Mouse (Mus musculus): ENCODE measurements around the gene Ethe1. TPM values are rescaled to one million over a fixed set of nuclear protein-coding genes. Genes with fewer than 3 reads are reported as not detected.

Gene Ethe1
- polyA plus RNA-seq, 2 experiments, result 19.9 to 30.7 TPM

DNA sequence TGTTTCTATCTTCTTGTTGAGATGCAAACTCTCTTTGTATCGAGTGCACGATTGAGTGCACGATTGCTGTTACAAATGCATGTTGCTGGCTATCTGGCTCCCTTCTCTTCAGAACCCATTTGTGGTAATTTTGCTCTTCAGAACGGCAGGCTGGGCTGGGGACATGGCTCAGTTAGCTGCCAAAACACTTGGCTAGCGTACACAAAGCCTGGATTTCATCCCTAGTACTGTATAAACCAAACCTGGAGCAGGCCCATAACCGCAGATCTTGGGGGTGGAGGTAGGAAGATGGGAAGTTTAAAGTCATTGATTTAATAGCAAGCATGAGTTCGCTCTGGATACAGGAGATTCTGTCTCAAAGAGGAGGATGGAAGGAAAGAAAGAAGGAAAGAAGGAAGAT is 18.2 kb downstream of the Ethe1 start:
- no peak overlapping the region for H3K9ac ChIP-seq (ENCODE audit: low read depth, low read length, severe bottlenecking)
- H3K4me1 ChIP-seq (ENCODE audit: control insufficient read depth, insufficient read depth, low read length), result peaks cover 4% of the 10 kb centered on the region
- H3K27ac ChIP-seq (replicated peaks; ENCODE audit: low read depth, low read length), result no peak overlapping the region
- no peak overlapping the region for H3K4me2 ChIP-seq (replicated peaks; ENCODE audit: low read depth, low read length, severe bottlenecking)
- ATAC-seq (ENCODE audit: low FRiP score, low read depth), result no peak
- peaks cover 7% of the 10 kb centered on the region for H3K27me3 ChIP-seq (ENCODE audit: control insufficient read depth, insufficient read depth, low read length)
- no peak for TF ChIP-seq POLR2A (IDR thresholded peaks at IDR 0.05; ENCODE audit: borderline replicate concordance, extremely low read depth, insufficient read depth, insufficient read length)
- no peak for DNase-seq (ENCODE audit: low spot score)
- no peaks in the 10 kb centered on the region; the same call in 1 of the 2 replicates for H3K36me3 ChIP-seq (ENCODE audit: control insufficient read depth, insufficient read depth, low read length)
- WGBS, result 86% methylated on average over 7 of the region's 7 CpGs
- H3K9me3 ChIP-seq (ENCODE audit: control insufficient read depth, low read length), result no peaks in the 10 kb centered on the region
- H3K4me3 ChIP-seq (replicated peaks; ENCODE audit: low read length), result no peak overlapping the region

DNA sequence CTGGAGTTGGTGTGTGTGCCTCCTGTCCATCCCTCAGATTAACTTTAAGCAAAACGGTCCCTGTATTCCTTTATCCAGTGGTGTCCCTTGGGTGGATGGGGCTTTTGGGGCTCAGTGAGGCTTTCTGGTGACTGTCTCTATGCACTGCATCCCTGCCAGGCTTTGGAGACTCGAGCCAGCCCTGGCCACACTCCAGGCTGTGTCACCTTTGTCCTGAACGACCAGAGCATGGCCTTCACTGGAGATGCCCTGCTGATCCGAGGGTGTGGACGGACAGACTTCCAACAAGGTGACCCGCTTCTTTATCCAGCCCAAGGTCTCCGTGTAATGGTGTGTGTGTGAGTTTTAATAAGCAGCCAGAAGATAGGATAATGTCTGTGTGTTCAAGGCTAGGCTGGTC is 18.7 kb downstream of the Ethe1 start:
- Histone ChIP-seq H3K9ac (ENCODE audit: low read depth, low read length, severe bottlenecking) (no peak overlapping the region), H3K27ac (replicated peaks; ENCODE audit: low read depth, low read length) (no peak overlapping the region), H3K9me3 (ENCODE audit: control insufficient read depth, low read length) (no peaks in the 10 kb centered on the region), H3K27me3 (ENCODE audit: control insufficient read depth, insufficient read depth, low read length) (peaks cover 12% of the 10 kb centered on the region), H3K36me3 (ENCODE audit: control insufficient read depth, insufficient read depth, low read length) (no peaks in the 10 kb centered on the region; the same call in 1 of the 2 replicates), H3K4me1 (ENCODE audit: control insufficient read depth, insufficient read depth, low read length) (peaks cover 4% of the 10 kb centered on the region), H3K4me3 (replicated peaks; ENCODE audit: low read length) (no peak overlapping the region), H3K4me2 (replicated peaks; ENCODE audit: low read depth, low read length, severe bottlenecking) (no peak overlapping the region)
- no peak for TF ChIP-seq POLR2A (IDR thresholded peaks at IDR 0.05; ENCODE audit: borderline replicate concordance, extremely low read depth, insufficient read depth, insufficient read length)
- ATAC-seq (ENCODE audit: low FRiP score, low read depth) (no peak), DNase-seq (ENCODE audit: low spot score) (no peak)
- 81% methylated on average over 7 of the region's 7 CpGs for WGBS

DNA sequence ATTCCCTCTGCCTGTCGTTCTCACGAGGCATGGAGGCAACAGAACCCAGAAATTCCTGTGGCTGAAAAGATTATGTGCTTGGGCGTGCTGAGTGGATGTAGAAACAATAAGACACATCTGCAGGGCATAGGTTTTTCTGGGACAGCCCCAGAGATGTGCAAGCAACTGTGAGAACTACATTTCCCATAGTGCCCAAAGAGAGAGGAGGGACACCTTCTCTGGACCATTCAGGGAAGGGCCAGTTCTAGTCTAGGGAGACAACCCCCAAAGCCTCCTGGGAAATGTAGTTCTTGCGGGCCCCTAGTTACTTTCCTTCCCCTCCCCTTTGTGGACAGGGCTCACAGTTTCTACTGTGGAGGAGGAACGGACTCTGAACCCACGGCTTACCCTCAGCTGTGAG is 20.7 kb downstream of the Ethe1 start:
- DNase-seq (ENCODE audit: low spot score) (peak; percentile 85), ATAC-seq (ENCODE audit: low FRiP score, low read depth) (peak; percentile 64)
- no peaks in the 10 kb centered on the region for H3K9me3 ChIP-seq (ENCODE audit: control insufficient read depth, low read length)
- H3K4me1 ChIP-seq (ENCODE audit: control insufficient read depth, insufficient read depth, low read length), result peaks cover 11% of the 10 kb centered on the region
- no peak for TF ChIP-seq POLR2A (IDR thresholded peaks at IDR 0.05; ENCODE audit: borderline replicate concordance, extremely low read depth, insufficient read depth, insufficient read length)
- no peak overlapping the region for H3K4me3 ChIP-seq (replicated peaks; ENCODE audit: low read length)
- 48% methylated on average over 6 of the region's 6 CpGs for WGBS
- no peak overlapping the region for H3K4me2 ChIP-seq (replicated peaks; ENCODE audit: low read depth, low read length, severe bottlenecking)
- H3K9ac ChIP-seq (ENCODE audit: low read depth, low read length, severe bottlenecking), result no peak overlapping the region
- no peaks in the 10 kb centered on the region; the same call in 1 of the 2 replicates for H3K36me3 ChIP-seq (ENCODE audit: control insufficient read depth, insufficient read depth, low read length)
- H3K27ac ChIP-seq (replicated peaks; ENCODE audit: low read depth, low read length), result no peak overlapping the region
- H3K27me3 ChIP-seq (ENCODE audit: control insufficient read depth, insufficient read depth, low read length), result peaks cover 32% of the 10 kb centered on the region

DNA sequence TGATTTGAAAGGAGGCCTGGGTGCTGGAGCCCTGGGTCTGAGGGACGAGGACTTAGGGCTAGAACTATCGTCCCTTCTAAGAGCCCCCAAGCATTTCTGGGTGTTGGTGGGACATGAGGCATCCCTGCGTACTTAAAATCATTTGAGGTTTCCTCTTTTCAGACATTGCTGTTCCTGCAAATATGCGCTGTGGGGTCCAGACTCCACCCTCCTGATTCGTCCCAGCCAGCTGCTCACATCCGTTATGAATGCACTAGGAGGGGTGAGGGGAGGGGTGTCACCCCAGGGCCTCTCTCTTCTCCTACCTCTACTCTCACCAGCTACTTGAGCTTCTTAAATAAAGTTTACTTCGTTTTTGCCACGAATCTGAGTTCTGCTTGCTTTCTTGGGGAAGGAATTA is 21.2 kb downstream of the Ethe1 start:
- H3K36me3 ChIP-seq (ENCODE audit: control insufficient read depth, insufficient read depth, low read length), result no peaks in the 10 kb centered on the region; the same call in 1 of the 2 replicates
- H3K27me3 ChIP-seq (ENCODE audit: control insufficient read depth, insufficient read depth, low read length), result peaks cover 37% of the 10 kb centered on the region
- no peak overlapping the region for H3K4me3 ChIP-seq (replicated peaks; ENCODE audit: low read length)
- peaks cover 11% of the 10 kb centered on the region for H3K4me1 ChIP-seq (ENCODE audit: control insufficient read depth, insufficient read depth, low read length)
- WGBS, result 64% methylated on average over 7 of the region's 8 CpGs
- no peak for TF ChIP-seq POLR2A (IDR thresholded peaks at IDR 0.05; ENCODE audit: borderline replicate concordance, extremely low read depth, insufficient read depth, insufficient read length)
- H3K9me3 ChIP-seq (ENCODE audit: control insufficient read depth, low read length), result no peaks in the 10 kb centered on the region
- ATAC-seq (ENCODE audit: low FRiP score, low read depth), result no peak
- no peak overlapping the region for H3K27ac ChIP-seq (replicated peaks; ENCODE audit: low read depth, low read length)
- no peak overlapping the region for H3K4me2 ChIP-seq (replicated peaks; ENCODE audit: low read depth, low read length, severe bottlenecking)
- no peak for DNase-seq (ENCODE audit: low spot score)
- H3K9ac ChIP-seq (ENCODE audit: low read depth, low read length, severe bottlenecking), result no peak overlapping the region

DNA sequence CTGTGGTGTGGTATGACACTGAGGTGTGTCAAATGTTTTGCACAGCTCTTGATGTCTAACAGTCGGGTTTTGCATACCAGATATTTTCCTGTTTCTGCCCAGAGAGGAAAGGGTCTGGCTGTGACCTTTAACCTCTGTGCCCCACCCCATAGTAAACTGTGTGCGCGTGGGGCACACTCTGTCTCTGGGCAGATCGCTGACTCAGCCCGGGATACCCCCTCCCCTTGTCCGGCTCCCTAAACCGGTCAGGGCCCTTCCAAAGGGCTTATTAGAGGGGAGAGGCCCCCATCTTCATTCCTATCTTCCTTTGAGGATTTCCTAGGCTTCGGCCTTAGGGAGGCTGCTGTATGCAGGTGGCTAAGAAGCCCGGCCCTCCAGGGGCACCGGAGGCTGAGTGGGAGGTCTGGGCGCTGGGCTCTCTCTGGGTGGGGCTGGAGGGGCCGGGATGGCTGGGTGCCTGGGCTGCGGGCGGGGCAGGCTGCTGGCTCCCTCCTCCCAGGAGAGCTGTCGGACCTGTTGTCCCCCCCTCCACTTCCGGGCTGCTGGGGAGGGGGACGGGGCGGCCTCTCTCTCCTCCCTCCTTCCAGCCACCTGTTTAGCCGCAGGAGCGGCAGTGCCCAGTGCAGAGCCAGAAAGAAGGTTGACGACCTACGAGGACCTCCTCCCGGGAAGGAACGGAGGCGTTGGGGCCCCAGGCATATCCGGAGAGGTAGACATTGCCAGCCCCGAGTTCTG is 23.0 kb downstream of the Ethe1 start, which contains the start of gene Phldb3:
TSS of gene Phldb3 (plus strand) at position 620 of the 735 bp plus-strand sequence.
- ATAC-seq (ENCODE audit: low FRiP score, low read depth), result no peak
- H3K4me2 ChIP-seq (replicated peaks; ENCODE audit: low read depth, low read length, severe bottlenecking), result peak within 1 kb of the TSS; percentile 61
- 3% methylated on average over 20 of the region's 27 CpGs for WGBS
- DNase-seq (ENCODE audit: low spot score), result no peak
- H3K36me3 ChIP-seq (ENCODE audit: control insufficient read depth, insufficient read depth, low read length), result no peaks in the 10 kb centered on the region; the same call in 1 of the 2 replicates
- H3K27me3 ChIP-seq (ENCODE audit: control insufficient read depth, insufficient read depth, low read length), result peaks cover 38% of the 10 kb centered on the region
- H3K9me3 ChIP-seq (ENCODE audit: control insufficient read depth, low read length), result no peaks in the 10 kb centered on the region
- H3K4me1 ChIP-seq (ENCODE audit: control insufficient read depth, insufficient read depth, low read length), result peaks cover 11% of the 10 kb centered on the region
- no peak within 1 kb of the TSS; the same call in 1 of the 2 replicates for H3K9ac ChIP-seq (ENCODE audit: low read depth, low read length, severe bottlenecking)
- peak within 1 kb of the TSS; percentile 34 for H3K4me3 ChIP-seq (replicated peaks; ENCODE audit: low read length)
- no peak within 1 kb of the TSS for H3K27ac ChIP-seq (replicated peaks; ENCODE audit: low read depth, low read length)
- TF ChIP-seq POLR2A (IDR thresholded peaks at IDR 0.05; ENCODE audit: borderline replicate concordance, extremely low read depth, insufficient read depth, insufficient read length), result no peak

Data from limb, embryonic 14.5 days (tissue).